Mouse (Mus musculus): Measurements from ENCODE around the gene Pinlyp. TPM values are rescaled to one million over a fixed set of nuclear protein-coding genes. Genes with fewer than 3 reads are reported as not detected.

The Pinlyp gene
- 0.35 and 0.45 TPM in 2 replicates for polyA plus RNA-seq (2012; rRNA removed)

DNA sequence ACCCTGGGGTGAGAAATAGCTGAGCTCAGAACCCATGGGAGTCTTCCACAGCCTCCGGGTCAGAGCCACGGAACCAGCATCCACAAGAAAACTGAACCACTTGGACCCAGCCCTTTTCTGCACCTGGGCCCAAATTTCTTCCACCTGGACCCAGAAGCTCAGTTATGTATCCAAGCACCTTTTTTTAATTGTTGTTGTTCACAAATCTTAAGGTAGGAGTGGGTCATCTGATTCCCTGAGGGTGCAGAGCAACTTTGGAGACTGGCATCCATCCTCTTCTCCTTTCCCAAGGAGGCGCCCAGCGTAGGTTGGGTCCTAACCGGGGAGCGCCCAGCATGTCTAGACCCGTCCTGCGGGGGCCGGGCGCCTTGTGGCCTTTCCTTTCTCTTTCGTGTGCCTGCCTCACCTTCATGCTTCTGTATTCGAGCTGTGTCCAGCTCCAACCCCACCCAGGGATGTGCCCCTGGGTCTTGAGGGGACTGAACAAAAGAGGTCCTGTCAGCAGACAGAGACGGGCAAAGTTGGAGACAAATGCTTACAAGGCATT is at the start of gene Pinlyp, which contains the start of gene Xrcc1:
Pinlyp (minus strand) TSS at position 51 of the 547 bp plus-strand sequence.
Xrcc1 (plus strand) TSS at position 222 of the 547 bp plus-strand sequence.

DNA sequence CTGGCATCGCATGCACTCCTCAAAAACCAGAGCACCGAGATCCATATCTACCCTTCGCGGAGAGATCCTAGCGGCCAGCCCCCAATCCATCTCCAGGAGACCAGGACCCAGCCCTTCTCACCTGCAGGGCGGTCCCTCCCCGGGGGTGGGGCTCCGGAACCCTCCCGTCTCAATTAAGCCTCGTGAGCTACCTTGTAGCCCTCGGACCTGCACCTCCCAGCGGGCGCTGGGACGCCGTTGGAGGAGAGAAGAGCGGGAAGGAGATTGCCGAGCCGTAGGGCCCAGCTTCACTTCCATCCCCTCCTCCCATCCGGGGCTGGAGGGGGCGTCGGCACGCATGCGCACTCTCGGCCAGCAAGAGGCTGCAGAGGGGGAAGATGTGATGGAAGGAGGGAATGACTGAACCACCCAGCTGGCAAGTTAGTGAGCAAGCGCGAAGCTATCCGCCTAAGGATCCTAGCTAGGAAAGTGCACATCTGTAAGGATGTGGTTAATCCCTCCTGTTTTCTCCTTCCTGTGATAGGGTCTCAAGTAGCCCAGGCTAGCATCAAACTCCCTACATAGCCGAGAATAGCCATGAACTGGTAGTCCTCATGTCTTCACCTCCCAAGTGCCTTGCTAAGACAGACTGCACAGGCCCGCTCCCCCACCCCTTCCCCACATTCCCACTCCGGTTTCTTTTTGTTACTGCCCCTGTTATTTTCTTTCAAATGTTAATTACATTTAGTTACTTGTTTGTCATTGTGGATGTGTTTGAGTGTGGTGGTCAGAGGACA is 41.6 kb upstream of the Pinlyp start, which contains the start of the genes Ethe1 and Zfp575:
Ethe1 (plus strand) TSS at position 214 of the 776 bp plus-strand sequence.
Zfp575 (minus strand) TSS at position 312 of the 776 bp plus-strand sequence.

DNA sequence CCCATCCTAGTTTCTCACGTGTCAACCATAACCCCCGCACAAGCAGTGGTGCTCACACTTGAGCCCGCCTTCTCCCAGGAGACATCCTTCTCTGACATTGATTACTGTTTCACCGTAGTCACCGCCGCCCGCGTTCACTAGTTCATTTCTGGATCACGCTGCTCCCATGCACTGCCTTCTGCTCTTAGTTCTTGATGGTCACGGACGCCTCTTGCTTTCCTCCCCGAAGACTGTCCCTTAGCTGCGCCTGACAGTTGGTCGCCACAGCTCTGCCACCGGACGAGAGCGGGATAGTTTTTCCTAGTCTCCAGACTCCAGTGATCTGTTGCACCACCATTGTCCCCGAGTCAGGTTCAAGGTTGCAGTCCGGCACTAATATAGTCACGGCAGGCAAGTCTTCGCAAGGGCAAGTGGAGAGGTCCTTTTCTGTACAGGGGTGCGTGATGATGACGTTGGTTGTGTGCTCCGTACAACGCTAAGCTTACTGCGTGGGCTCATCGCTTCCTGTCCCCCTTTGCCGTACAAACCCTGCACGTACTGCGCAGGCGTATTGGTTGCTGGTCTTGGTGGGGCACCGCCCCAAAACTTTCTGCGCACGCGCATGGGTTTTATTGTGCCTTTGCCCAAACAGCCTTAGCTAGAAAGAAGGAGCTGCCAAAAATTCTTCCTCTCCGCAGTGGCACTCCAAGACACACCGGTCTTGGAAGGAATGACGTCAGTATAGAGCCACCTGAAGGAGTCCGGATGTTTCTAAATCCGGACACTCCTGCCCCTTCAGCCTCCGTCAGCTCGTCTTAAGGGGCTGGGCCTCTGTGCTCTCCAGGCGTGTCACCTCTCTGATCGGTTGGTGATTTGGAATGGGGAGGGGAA is 15.6 kb downstream of the Pinlyp start, which contains the start of gene Irgq:
Irgq (plus strand) TSS at position 628 of the 870 bp plus-strand sequence.

DNA sequence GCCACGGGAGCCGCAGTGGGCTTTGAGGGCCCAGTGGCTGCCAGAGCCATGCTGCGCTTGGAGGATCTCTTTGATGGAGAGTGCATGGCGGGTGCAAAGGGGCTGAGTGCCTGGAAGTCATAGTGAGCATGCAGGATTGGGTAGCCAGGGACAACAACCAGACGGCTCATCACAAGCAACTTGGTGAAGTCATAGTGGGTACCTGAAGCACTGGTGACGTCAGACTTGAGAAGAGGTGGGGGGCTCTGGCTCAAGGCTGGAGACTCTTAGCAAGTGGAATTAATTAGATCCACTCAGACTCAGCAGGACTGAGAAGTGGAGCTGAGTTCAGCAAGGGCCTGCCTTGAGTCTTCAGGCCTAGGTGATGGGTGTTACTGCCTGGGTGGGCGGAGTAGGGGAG is 33.6 kb downstream of the Pinlyp start, which contains the start of gene AC161166.1:
AC161166.1 (minus strand) TSS at position 101 of the 400 bp plus-strand sequence.

DNA sequence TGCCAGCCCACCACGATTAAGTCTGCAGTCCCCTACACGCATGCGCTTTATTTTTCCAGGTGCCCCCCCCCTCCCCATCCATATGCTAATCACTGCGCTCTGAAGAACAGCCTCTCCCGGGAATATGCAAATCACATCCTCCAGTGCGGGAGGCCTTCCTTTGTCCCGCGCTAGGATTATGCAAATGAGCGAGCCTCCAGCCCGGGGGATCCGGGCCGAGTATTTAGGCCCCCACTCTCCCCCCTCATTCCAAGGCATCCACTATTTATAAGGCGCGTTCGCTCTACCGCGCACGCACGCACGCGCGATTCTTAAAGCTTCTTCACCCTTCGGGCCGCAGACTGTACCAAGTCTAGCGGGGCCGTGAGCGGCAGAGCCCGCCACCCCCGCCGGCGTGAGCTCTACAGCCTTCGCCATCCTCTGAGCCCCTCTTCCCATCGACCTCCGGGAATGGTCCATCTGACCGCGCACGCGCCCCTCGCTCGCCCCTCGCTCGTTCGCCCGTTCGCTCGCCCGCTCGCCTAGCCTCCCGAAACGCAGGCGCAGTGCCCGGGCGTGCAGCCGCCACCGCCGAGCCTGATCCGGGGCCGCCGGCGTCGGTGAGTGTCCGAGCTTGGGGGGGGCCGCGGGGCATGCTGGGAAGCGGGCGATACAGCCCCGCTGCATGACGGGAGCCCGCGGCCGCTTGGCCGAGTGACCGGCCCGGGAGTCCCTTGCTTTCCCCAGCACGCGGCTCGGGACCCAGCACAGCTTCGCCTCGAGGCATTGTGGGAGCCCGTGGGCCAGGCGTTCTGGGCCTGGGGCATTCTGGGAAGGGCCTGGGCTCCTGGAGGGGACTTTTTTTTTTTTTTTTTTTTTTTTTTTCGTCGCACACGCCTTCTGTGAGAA is 38.8 kb downstream of the Pinlyp start, which contains the start of gene Zfp428:
Zfp428 (plus strand) TSS at position 169 of the 888 bp plus-strand sequence.

Other genes with a start within 250 kb of the Pinlyp start
- gene Zfp61, start 244.9 kb downstream of the Pinlyp start, polyA plus RNA-seq (2012; rRNA removed), result 38.1 and 39.7 TPM in 2 replicates
- gene Zfp94, start 229.5 kb downstream of the Pinlyp start, polyA plus RNA-seq (2012; rRNA removed), result 24.7 and 24.9 TPM in 2 replicates
- 0.13 and 0.32 TPM in 2 replicates for gene Tescl, start 212.2 kb downstream of the Pinlyp start, polyA plus RNA-seq (2012; rRNA removed)
- 0.03 and 0.09 TPM in 2 replicates for gene Lypd5, start 196.9 kb downstream of the Pinlyp start, polyA plus RNA-seq (2012; rRNA removed)
- 1.1 and 1.7 TPM in 2 replicates for gene Kcnn4, start 175.9 kb downstream of the Pinlyp start, polyA plus RNA-seq (2012; rRNA removed)
- gene Smg9, start 146.5 kb downstream of the Pinlyp start, polyA plus RNA-seq (2012; rRNA removed), result 51.8 and 59.2 TPM in 2 replicates
- 0.03 TPM in 1 of 2 replicates, not detected in the other for gene Irgc1, start 93.8 kb downstream of the Pinlyp start, polyA plus RNA-seq (2012; rRNA removed)
- 2.1 and 2.9 TPM in 2 replicates for gene Plaur, start 83.6 kb downstream of the Pinlyp start, polyA plus RNA-seq (2012; rRNA removed)
- 224 and 262 TPM in 2 replicates for gene Cadm4, start 64.1 kb downstream of the Pinlyp start, polyA plus RNA-seq (2012; rRNA removed)
- gene Zfp428, start 39.1 kb downstream of the Pinlyp start, polyA plus RNA-seq (2012; rRNA removed), result 251 and 296 TPM in 2 replicates
- not detected in 2 replicates for gene AC161166.1, start 33.7 kb downstream of the Pinlyp start, polyA plus RNA-seq (2012; rRNA removed)
- gene Irgq, start 15.4 kb downstream of the Pinlyp start, polyA plus RNA-seq (2012; rRNA removed), result 49.9 and 58.8 TPM in 2 replicates
- gene Xrcc1, start 171 bp upstream of the Pinlyp start, polyA plus RNA-seq (2012; rRNA removed), result 55.1 and 55.5 TPM in 2 replicates
- 25.1 and 27.8 TPM in 2 replicates for gene Ethe1, start 41.4 kb upstream of the Pinlyp start, polyA plus RNA-seq (2012; rRNA removed)
- gene Zfp575, start 41.5 kb upstream of the Pinlyp start, polyA plus RNA-seq (2012; rRNA removed), result 6.4 and 9.3 TPM in 2 replicates
- gene Phldb3, start 64.6 kb upstream of the Pinlyp start, polyA plus RNA-seq (2012; rRNA removed), result 0.12 and 0.34 TPM in 2 replicates
- 0.72 and 3.7 TPM in 2 replicates for gene Lypd3, start 90.4 kb upstream of the Pinlyp start, polyA plus RNA-seq (2012; rRNA removed)
- gene Tex101, start 130.6 kb upstream of the Pinlyp start, polyA plus RNA-seq (2012; rRNA removed), result not detected in 2 replicates
- gene BC049730, start 163.1 kb upstream of the Pinlyp start, polyA plus RNA-seq (2012; rRNA removed), result not detected in 2 replicates
- not detected in 2 replicates for gene Gm4763, start 180.8 kb upstream of the Pinlyp start, polyA plus RNA-seq (2012; rRNA removed)
- gene Cd177, start 214.2 kb upstream of the Pinlyp start, polyA plus RNA-seq (2012; rRNA removed), result 0.18 and 0.32 TPM in 2 replicates
- gene Ceacam10, start 231.1 kb upstream of the Pinlyp start, polyA plus RNA-seq (2012; rRNA removed), result 0.20 and 0.23 TPM in 2 replicates

All from central nervous system, embryonic 18 days (tissue).